8 mouse cellular contexts compared by ENCODE assay signal in genomic region chr14:21750008-21750880, GRCm38 (mm10). TPM values are rescaled to one million over a fixed set of nuclear protein-coding genes. Genes with fewer than 3 reads are reported as not detected.
A peak's percentile ranks its signal among the peaks of the same experiment; 100 is the strongest.
DNase-seq lines count a peak whose midpoint lies in the region; ATAC-seq and TF ChIP-seq lines count a peak whose summit lies in the region.

TSS of gene Samd8 (plus strand) at chr14:21750531.

- TF ChIP-seq EP300 in lung, postnatal 0 days (IDR thresholded peaks at IDR 0.05) = no peak

- H3K9me3 ChIP-seq in hindbrain, embryonic 11.5 days (ENCODE audit: control insufficient read depth, low read length) = no peaks in the 10 kb centered on the region
- no peaks in the 10 kb centered on the region for H3K9me3 ChIP-seq in lung, postnatal 0 days (ENCODE audit: low read length)

- H3K4me2 ChIP-seq in hindbrain, embryonic 11.5 days (replicated peaks; ENCODE audit: low read depth, low read length) = peak within 1 kb of the TSS; percentile 48
- peak within 1 kb of the TSS; percentile 82 for H3K4me2 ChIP-seq in lung, postnatal 0 days (replicated peaks; ENCODE audit: low read depth, low read length)

- H3K27me3 ChIP-seq in Patski = no peaks in the 10 kb centered on the region
- no peaks in the 10 kb centered on the region for H3K27me3 ChIP-seq in hindbrain, embryonic 11.5 days (ENCODE audit: control insufficient read depth, insufficient read depth, low read length)
- 0 out of 2 replicates have a peak, but pooled peaks cover 3% of the 10 kb centered on the region for H3K27me3 ChIP-seq in lung, postnatal 0 days (replicated peaks; ENCODE audit: insufficient read depth, low read length)

- peak; percentile 81 for ATAC-seq in Patski
- ATAC-seq in hindbrain, embryonic 11.5 days (ENCODE audit: low FRiP score) = peak; percentile 90
- ATAC-seq in lung, postnatal 0 days = peak; percentile 86

- peak; percentile 41 for DNase-seq in Patski (ENCODE audit: low read depth, low spot score)
- peak; percentile 96 to 97 for DNase-seq in cerebellum, postnatal 10 days
- peak; percentile 72 to 83 for DNase-seq in frontal cortex, postnatal 10 days (ENCODE audit: low spot score in 2 of 2)
- DNase-seq in hindbrain, embryonic 11.5 days (ENCODE audit: low spot score) = peak; percentile 91
- peak; percentile 82 for DNase-seq in layer of hippocampus, adult 9-11 months
- peak; percentile 93 for DNase-seq in lung, postnatal 0 days (ENCODE audit: low spot score)
- DNase-seq in ovary, postnatal 10 days (ENCODE audit: low spot score) = peak; percentile 68
- peak; percentile 66 to 81 for DNase-seq in thymus, postnatal 10 days (ENCODE audit: low spot score in 2 of 2)

- H3K4me1 ChIP-seq in hindbrain, embryonic 11.5 days (replicated peaks; ENCODE audit: control insufficient read depth, insufficient read depth, low read length) = no peaks in the 10 kb centered on the region
- peaks cover 6% of the 10 kb centered on the region; the same call in 1 of the 2 replicates for H3K4me1 ChIP-seq in lung, postnatal 0 days (ENCODE audit: insufficient read depth, low read depth, low read length)

- CTCF ChIA-PET in Patski (lab: Charles Lee) = interaction anchor here (0.5 to 1.6 kb wide), 4 partner anchors 13 to 488 kb away, joined by 3 to 6 read pairs (median 4); no protein-coding TSS in a partner anchor

- H3K27ac ChIP-seq in hindbrain, embryonic 11.5 days (ENCODE audit: low read depth, low read length) = peak within 1 kb of the TSS; percentile 77
- peak within 1 kb of the TSS; percentile 88 for H3K27ac ChIP-seq in lung, postnatal 0 days (ENCODE audit: low read length)

- in situ Hi-C loops in Patski (cut with MboI; ENCODE audit: low pct_unique_long_range_greater_than_20kb) = loop anchor here (5.0 to 10.0 kb wide), 2 partner anchors 102 to 1655 kb away; no protein-coding TSS in a partner anchor

- no peaks in the 10 kb centered on the region for H3K36me3 ChIP-seq in hindbrain, embryonic 11.5 days (ENCODE audit: control insufficient read depth, insufficient read depth, low read length)
- H3K36me3 ChIP-seq in lung, postnatal 0 days (ENCODE audit: insufficient read depth, low read length) = no peaks in the 10 kb centered on the region

- 7% methylated on average over 49 of the region's 52 CpGs for WGBS in hindbrain, embryonic 11.5 days
- 7% methylated on average over 43 of the region's 52 CpGs for WGBS in lung, postnatal 0 days

- H3K9ac ChIP-seq in hindbrain, embryonic 11.5 days (ENCODE audit: low read depth, low read length) = peak within 1 kb of the TSS; percentile 70
- H3K9ac ChIP-seq in lung, postnatal 0 days (replicated peaks; ENCODE audit: low read depth) = peak within 1 kb of the TSS; percentile 82

- POLR2A ChIA-PET in Patski (lab: Charles Lee) = no interaction called here

- peak within 1 kb of the TSS; percentile 81 for H3K4me3 ChIP-seq in hindbrain, embryonic 11.5 days (ENCODE audit: low read depth, low read length)
- H3K4me3 ChIP-seq in lung, postnatal 0 days (ENCODE audit: low read depth, low read length) = peak within 1 kb of the TSS; percentile 97

- no peak for TF ChIP-seq CTCF in Patski (IDR thresholded peaks at IDR 0.05)
- TF ChIP-seq CTCF in lung, postnatal 0 days (IDR thresholded peaks at IDR 0.05) = no peak

RNA-seq across cellular contexts. Expression of gene Samd8, which starts in this region (rescaled TPM):
- 26.1 TPM for polyA plus RNA-seq in Patski (2021)
- polyA plus RNA-seq in hindbrain, embryonic 11.5 days (2014; fragmentation: Nextera tagmentation; extraction: Ambion mirVana) = 15.6 and 19.9 TPM in 2 replicates
- 7.1 and 8.1 TPM in 2 replicates for polyA plus RNA-seq in lung, postnatal 0 days (2015; fragmentation: Nextera tagmentation; extraction: Ambion mirVana)

Comparison
In these comparisons a context has a peak if more than half of its experiments do, and no peak if none do; other contexts are left out.
1. Peak in every context shown above with its lines: DNase-seq, ATAC-seq, H3K4me3 ChIP-seq and H3K27ac ChIP-seq.
2. DNase-seq: peak in every context shown above with its lines; median percentile 96 in cerebellum, postnatal 10 days; 93 in lung, postnatal 0 days; 91 in hindbrain, embryonic 11.5 days; 82 in layer of hippocampus, adult 9-11 months; 78 in frontal cortex, postnatal 10 days; 74 in thymus, postnatal 10 days; 68 in ovary, postnatal 10 days; 41 in Patski.